Mouse (Mus musculus): ENCODE data around the gene Ncan.

Ncan gene

DNA sequence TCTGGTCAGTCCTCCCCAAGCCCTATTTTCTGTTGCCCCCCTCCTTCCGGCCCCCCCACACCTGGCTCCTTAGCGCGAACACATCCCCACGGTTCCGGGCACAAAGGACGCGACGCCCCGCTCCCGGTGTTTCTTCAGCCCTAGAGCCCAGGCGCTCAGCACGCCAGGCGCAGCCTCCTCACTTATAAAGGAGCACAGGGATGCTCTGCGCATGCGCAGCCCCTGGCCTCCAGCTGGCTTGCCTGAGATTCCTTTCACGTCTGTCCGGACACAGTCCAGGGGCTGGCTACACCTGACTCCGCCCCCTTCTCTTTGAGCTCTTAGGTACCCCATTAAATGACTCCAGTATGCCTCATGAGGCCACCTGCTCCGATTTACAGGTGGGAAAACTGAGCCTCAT lies at the start of gene Ncan:
Gene Ncan (minus strand): TSS at position 207 of the 400 bp plus-strand sequence.
- DNase-seq (ENCODE audit: low read depth, low spot score) = peak; percentile 87

DNA sequence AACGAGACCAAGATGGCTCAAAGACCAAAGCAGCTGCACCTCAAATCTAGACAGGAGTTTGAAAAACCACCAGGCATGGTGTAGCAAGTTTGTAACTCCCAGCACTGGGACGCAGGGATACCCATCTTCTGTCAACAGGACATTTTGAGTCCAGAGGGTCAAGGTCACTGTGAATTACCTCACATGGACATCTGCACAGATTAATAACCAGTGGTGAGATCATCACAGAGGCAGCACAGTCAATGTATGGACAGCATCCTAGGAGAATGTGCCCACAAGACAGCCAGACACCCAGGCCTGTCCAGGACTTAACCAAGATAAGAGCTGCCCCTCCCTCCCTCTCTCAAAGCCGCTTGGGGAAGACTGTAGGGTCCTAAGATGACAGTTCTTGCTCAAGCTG lies 49.4 kb upstream of the Ncan start:
- DNase-seq (ENCODE audit: low read depth, low spot score) = no peak

DNA sequence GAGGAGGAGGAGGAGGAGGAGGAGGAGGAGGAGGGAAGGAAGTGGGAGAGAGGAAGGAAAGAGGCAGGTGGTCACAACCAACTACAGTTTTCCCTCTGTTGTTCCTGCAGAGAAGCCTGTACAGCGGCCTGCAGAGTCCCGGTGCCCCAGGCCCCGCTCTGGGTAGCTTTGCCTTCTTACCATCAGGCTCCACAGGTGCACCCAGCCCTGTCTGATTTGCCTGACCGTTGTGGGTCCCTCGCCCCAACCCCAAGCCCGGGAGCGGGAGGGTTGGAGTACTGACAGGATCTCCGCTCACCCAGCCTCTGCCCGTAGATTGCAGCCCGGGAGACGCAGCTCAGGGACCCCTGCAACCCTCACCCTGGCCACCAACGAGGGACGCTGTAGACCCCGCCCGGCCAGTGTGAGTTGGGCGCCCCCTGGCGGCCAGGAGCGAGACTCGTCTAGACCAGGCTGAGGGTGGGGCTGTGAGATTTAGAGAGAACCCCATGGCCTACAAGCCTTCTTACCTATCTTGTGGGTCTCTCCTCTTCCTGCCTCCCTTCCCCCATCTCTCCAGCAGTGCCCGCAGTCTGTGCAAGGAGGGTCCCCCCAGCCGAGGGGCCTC lies 45.9 kb upstream of the Ncan start:
- DNase-seq (ENCODE audit: low read depth, low spot score) = peak; percentile 75

DNA sequence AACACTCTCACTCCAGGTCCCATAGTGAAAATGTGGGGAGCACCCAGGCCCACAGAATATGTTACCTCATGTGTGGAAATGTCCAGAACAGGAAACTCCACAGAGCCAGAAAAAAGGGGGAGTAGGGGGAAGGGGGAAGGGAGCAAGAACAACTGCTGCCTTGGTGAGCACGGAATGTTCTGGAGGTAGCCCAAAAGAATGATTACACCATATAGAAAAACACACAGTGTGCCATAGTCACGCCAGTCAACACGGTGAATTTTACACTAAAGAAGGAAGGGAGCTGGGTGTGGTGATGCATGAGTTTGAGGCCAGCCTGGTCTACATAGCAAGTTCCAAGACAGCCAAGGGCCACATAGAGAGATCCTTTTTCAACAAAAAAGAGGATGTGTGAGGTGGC lies 42.6 kb upstream of the Ncan start:
- DNase-seq (ENCODE audit: low read depth, low spot score) = no peak

DNA sequence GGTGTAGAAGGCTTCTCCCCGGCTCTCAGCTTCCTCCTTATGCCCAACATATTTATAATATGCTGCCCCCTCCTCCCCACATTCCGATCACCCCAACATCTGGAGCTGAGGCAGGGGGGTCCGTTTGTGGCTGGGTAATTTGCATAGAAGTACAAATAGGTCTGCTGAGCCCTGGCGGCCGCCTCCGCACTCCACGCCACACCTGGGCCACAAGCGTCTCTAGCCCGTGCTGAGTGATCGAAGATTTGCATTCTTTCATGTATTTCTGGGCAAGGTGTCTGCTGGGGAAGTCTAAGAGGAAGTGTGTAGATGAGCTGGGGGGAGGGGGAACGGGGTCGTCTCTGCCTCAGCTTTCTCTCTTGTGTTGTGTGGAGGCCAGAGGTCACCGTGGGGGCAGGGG lies 39.3 kb upstream of the Ncan start:
- no peak for DNase-seq (ENCODE audit: low read depth, low spot score)

DNA sequence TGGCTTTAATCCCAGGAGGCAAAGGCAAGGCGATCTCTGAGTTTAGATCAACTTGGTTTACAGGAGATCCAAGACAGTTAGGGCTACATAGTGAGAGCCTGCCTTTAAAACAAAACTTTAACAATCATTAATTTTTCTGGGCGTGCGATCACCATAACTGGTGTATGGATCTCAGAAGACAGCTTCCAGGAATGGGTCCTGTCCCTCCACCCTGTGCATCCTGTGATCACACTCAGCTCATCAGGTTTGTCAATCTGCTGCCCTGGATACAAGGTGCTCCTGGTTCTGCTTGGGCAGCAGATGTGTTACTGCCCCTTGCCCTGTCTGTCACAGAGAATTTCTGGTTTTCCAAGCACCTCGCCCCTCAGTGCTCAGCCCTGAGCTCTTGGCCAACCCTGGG lies 38.5 kb upstream of the Ncan start:
- DNase-seq (ENCODE audit: low read depth, low spot score) = no peak

DNA sequence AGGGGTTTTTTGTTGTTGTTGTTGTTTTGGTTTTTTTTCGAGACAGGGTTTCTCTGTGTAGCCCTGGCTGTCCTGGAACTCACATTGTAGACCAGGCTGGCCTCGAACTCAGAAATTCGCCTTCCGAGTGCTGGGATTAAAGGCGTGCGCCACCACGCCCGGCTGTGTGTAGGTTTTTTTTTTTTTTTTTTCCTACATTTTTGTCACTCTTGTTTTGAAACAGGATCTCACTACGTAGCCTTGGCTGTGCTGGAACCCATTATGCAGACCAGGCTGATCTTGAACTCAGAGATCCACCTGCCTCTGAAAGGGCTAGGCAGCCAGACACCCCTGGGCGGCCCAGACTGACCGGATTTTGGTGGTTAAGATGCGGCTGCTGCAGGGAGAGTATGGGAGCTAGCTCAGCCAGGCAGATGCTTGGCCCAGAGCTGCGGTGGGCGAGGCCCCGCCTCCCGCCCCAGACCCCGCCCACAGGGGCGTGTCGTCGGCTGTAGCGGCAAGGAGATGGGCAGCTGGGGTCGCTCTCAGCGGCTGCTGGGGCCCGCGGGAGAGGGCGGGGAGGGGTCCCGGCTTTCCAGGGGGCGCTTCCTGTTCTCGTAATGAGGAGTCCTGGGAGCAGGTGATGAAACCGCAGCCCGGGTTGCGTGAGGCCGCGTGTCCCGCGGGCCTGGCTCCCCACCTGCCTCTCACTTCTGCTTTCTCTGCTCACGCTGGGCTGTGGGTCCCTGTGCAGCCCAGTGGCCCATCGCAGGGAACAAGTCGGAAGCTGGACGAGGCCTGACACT lies 37.6 kb upstream of the Ncan start:
- DNase-seq (ENCODE audit: low read depth, low spot score) = peak; percentile 71

DNA sequence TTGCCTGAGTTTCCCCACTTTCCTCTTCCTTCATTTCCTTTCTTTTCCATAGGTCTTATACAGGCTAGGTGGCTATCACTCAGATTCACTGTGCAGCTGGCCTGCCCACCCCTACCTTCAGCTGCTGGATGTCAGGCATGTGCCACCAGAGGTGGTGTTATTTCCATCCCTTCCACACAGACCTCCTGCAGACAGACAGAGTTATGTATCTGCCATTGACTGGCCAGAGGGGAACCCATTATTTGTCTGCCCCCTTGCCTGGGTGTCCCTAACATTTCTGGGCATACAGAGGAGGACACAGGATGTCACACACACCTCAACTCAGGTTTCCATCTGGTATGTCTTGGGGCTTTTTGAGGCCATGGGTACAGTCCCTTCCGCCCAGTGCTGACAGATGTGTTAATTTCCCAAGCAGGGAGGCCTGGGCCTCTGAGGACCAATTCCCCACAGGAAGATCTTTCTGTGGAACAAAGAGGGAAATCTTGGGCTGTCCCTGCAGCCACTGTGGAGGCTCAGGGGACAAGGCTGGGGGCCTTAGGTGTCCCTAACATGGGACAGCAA lies 36.6 kb upstream of the Ncan start:
- no peak for DNase-seq (ENCODE audit: low read depth, low spot score)

DNA sequence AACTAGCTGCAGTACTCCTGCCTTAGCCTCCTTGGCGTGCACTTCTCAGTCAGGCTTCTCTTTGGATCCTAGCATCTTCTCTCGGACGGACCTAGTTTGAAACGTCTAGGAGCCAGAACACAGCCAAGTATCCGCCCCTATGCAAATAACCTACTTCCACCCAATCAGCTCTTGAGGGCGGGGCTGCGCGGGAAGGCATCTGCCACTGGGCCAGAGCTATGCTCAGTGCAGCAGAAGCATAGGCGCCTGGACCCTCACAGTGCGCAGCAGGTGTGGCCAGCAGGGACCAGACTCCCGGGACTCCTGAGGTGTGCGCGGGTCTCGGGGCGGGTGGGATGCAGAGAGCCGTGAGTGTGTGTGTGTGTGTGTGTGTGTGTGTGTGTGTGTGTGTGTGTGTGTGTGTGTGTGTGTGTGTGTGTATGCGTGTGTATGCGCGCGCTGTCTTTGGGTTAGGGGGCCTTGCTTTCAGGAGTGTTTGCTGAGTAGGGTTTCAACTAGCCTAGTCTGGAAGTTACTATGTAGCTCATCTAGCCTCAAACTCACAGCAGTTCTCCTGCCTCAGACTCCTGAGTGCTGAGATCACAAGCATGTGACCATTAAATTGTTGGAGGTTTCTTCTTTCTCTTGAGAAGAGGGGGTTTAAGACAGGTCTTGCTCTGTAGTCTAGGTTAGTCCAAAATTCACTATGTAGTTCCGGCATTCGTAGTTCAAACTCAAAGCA lies 32.0 kb upstream of the Ncan start:
- DNase-seq (ENCODE audit: low read depth, low spot score) = peak; percentile 76

DNA sequence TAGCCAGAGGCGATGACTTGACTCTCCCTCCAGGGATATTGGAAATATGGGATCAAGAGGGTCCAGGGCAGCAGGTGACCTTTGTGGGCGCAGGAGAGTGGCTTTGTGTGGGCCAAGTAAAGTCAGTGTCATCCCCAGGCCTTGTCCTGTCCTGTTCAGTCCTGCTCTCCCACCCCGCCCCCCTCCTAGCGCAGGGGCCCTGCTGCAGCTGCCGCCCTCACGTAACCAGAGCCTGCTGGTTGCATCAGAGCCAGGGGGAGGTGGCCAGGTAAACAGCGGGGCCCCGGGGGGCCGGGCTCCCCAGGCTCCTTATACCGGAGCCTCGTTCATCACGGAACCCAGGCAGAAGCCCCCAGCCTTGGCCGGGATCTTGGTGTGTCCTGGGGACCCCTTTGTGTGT lies 29.5 kb upstream of the Ncan start:
- no peak for DNase-seq (ENCODE audit: low read depth, low spot score)

DNA sequence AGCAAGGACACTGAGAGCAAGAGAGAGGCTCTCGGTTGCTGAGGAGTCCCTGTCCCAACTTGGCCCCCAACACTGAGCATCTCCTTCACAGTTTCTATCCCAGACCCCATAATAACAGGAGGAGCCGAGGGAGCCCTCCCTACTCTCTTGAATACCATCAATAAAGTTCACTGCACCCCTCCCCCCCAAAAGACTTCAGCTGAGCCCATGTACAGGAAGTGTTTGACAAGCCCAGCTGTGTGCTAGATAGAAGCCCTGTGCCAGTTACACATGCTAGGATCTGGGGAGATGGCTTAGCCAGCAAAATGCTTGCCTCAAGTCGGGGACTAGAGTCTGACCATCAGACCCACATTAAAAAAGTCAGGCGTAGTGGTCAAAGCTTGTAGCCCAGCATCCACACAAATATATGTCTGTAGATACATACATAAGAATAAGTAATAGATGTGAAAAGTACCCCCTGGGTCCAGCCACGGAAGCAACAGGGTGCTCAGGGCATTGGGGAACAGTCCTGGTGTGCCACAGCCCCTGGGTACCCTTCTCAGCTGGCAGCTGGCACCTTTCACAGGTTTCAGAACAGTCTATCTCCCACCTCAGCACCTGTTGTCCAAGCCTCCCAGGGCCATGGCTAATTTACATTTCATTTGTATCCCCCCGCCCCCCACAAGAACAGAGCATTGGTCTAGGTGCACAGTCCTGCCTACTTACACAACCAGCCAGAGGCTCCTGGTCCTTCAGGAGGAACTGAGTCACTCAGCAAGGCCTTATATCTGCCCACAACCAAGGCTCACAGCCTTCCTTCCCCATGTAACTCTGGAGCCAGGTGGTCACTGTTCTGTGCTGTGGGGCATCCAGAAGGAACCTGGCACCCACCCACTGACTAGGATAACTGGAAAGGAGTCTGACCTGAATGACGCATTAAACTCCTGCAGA lies 27.3 kb upstream of the Ncan start:
- no peak for DNase-seq (ENCODE audit: low read depth, low spot score)

DNA sequence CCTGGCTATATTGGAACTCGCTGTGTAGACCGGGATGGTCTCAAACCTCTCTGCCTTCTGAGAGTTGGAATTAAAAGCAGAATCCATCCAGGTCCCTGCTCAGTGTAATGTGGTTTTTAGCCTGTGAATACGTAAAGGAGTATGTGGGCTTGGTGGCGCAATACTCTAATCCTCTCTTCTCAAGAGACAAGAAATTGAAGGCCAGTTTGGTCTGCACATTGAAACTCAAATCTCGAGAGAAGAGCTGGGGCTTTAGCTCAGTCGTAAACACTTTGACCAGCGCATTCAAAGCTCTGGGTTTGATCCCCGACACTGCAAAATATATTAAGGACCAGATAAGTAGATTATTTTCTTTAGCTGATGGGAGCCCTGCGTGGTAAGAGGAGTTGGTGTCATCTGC lies 19.3 kb upstream of the Ncan start:
- no peak for DNase-seq (ENCODE audit: low read depth, low spot score)

DNA sequence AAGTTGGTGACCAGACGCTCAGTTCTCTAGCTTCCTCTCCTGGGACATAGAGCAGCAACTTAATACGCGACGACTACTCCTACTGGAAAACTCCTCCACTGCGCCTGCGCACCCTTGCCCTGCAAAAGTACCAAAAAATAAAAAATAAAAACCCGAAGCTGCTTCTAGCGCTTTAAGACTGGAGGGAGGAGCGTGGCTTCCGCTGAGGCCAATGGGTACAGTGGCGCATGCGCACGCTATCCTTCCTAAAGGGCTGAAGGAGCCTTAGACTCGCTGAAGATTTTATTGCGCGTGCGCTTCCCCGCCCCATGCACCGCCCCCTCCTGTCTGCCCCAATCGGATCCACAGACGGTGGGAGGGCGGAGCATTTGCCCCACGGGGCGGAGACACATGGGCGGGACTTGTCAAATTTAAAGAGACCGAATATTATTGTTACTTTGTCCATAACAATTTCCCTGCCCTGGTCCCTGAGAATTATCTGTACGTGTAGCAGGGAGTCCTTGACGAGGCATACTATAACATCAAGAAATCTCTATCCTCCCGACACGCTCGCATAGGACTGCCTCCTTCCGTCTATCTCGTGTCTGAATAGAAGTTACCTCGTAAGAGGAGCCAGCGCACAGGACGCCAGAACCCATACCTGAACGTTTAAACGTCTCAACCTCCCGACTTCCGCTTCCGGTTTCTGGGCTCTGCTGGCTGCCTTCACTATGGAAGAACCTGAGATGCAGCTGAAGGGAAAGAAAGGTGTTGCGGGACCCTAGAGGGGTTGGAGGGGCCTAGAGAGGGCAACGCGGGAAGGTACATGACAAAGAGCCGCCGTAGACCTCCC lies 18.6 kb upstream of the Ncan start, which contains the start of the genes Rfxank, Borcs8 and Mef2b:
Gene Rfxank (minus strand): TSS at position 129 of the 832 bp plus-strand sequence.
Gene Borcs8 (plus strand): TSS at position 474 of the 832 bp plus-strand sequence.
Gene Mef2b (plus strand): TSS at position 686 of the 832 bp plus-strand sequence.
- DNase-seq (ENCODE audit: low read depth, low spot score) = peak; percentile 100

DNA sequence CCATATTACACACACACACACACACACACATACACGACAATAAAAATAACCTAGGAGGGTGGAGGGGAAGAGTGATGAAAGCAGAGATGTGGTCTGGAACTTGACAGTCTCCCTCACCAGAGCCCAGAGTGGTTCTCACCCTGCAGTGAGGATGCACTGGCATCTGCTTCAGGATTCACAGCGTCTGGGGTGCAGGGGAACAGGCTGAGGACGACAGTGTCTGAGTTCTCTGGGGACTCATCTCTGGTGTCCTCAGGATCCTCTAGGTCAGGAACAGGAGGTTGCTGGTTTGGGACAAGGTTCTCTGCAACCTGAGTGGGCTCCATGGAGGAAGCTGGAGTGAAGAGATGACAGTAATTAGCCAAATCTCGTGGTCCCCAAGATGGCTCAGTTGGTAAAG lies 17.2 kb upstream of the Ncan start:
- no peak for DNase-seq (ENCODE audit: low read depth, low spot score)

DNA sequence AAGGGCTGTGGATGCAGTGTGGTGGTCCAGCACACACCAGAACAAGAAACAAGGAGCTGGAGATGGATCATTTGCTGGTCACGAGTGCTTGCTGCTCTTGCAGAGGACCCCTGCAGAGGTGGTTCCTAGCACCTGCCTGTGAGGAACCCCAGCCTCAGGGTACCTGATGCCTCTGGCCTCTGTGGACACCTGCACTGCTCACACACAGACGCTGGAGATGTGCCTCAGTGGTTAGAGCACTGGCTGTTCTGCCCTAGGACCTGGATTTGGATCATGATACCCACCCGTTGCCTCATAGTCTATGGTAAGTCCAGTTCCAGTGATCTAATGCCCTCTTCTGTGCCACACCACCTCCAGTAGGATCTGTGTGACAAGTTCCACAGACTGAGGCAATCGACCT lies 15.9 kb upstream of the Ncan start:
- no peak for DNase-seq (ENCODE audit: low read depth, low spot score)

DNA sequence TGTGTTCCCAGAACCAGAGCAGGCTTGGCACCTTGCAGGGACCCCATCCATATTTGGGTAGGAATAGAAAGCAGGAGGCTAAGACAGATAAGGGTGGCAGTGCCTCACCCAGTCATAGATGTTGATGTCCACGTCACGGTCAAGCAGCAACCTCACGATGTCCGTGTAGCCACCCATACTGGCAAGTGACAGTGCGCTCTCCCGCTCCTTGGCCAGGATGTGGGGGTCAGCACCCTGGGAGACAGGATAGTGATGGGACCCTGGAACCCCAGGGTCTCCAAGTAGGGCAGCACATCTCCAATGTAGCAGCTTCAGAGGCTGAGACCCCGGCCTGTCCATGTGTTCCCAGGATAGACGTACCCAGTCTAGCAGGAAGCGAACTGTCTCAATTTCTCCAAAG lies 14.3 kb upstream of the Ncan start:
- DNase-seq (ENCODE audit: low read depth, low spot score) = no peak

DNA sequence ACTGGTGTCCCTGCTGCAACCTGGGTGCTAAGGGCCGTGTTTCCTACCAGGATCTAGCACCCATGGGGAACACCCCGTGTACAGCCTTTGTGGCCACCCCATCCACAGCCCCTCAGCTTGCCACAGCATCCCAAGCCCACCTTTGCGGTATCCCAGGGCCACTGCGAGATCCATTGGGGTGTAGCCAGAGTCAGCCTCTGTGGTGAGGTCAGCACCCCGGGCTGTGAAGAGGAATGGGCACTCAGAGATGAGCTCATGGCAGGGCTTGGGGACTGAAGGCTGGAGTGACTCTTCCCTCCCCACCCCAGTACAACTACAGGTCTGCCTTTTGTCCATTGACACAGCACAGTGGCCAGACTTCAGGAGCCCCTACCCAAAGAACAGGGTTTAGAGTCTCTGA lies 13.4 kb upstream of the Ncan start:
- no peak for DNase-seq (ENCODE audit: low read depth, low spot score)

DNA sequence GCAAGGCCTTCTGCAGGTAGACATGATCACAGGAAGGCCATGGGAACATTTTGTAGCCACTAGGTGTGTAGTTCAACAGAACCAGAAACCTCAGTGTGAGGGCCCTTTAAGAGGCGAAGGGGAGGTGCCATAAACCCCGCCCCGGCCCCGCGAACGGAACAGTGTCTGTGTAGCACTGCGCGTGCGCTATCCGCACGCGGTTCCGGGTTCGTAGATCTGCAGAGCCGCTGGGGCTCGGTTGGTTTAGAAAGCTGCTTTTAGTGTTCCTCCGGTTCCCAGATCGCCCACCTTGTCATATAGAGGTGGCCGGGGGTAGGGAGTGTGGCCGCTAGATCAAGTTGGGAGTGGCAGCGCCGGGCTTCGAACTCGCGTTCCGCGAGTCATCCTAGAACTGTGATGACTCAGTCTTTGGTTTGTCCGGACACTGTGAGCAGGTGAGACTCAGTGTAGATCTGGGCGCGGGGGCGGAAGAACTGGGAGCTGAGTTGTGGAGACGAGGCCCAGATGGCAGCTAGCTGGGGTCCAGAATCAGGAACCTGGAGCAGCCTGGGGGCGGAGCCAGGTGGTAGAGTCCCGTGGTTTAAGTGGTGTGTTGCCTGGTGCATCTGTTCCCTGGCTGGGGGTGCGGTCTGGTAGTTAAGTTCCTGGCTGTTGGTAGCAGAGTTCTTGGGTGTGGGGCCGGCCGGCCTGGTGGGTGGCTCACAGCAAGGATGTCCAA lies 10.7 kb upstream of the Ncan start, which contains the start of gene Nr2c2ap:
Gene Nr2c2ap (plus strand): TSS at position 168 of the 718 bp plus-strand sequence.
- DNase-seq (ENCODE audit: low read depth, low spot score) = peak; percentile 92

DNA sequence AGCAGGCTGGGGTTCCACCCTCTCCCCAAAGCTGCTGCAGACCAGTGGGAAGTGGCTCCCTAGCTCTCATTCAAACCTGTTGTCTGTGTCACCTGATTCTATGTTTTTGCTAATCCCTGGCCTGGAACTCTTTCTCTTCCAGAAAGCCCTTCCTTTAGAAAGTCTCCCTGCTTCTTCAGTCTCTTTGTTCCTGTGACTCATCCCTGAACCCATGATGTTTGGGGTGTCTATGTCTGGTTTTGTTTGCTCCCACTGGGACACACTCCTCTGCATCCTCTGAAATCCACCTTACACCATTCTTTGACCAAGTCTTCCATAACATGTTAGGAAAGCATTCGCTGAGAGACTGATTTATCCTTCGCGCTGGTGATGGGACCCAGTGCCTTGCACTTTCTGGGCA lies 9.4 kb upstream of the Ncan start:
- DNase-seq (ENCODE audit: low read depth, low spot score) = no peak
